Comparison of ENCODE assay signal across 9 mouse cellular contexts in genomic region chr5:140790392-140790791, GRCm38 (mm10). TPM values are rescaled to one million over a fixed set of nuclear protein-coding genes. Genes with fewer than 3 reads are reported as not detected.
A peak's percentile ranks its signal among the peaks of the same experiment; 100 is the strongest.
DNase-seq lines count a peak whose midpoint lies in the region; ATAC-seq and TF ChIP-seq lines count a peak whose summit lies in the region.
"Had no signal": no experiment of that assay in that cellular context is flagged by ENCODE, and none has a peak within 500 bp of the region (broad histone marks: within the 10 kb centered on the region; RNA-seq: fewer than 3 reads in every experiment).

No protein-coding gene starts in this region.

- peaks cover 34% of the 10 kb centered on the region for H3K4me1 ChIP-seq in kidney, postnatal 0 days (replicated peaks; ENCODE audit: insufficient read depth, low read length)
- peaks cover 40% of the 10 kb centered on the region for H3K4me1 ChIP-seq in embryonic facial prominence, embryonic 12.5 days
- peaks cover 70% of the 10 kb centered on the region for H3K4me1 ChIP-seq in intestine, embryonic 14.5 days (replicated peaks; ENCODE audit: control insufficient read depth, insufficient read depth, low read length)
- peaks cover 16% of the 10 kb centered on the region for H3K4me1 ChIP-seq in midbrain, postnatal 0 days (ENCODE audit: insufficient read depth, low read length)

- no peak overlapping the region for H3K4me3 ChIP-seq in kidney, postnatal 0 days (replicated peaks; ENCODE audit: low read depth, low read length)
- H3K4me3 ChIP-seq in embryonic facial prominence, embryonic 12.5 days = no peak overlapping the region
- H3K4me3 ChIP-seq in intestine, embryonic 14.5 days (ENCODE audit: low read depth, low read length) = no peak overlapping the region
- H3K4me3 ChIP-seq in midbrain, postnatal 0 days (ENCODE audit: low read depth, low read length) = no peak overlapping the region

- no peak overlapping the region for H3K9ac ChIP-seq in kidney, postnatal 0 days (ENCODE audit: low read depth, low read length)
- H3K9ac ChIP-seq in embryonic facial prominence, embryonic 12.5 days = no peak overlapping the region
- no peak overlapping the region for H3K9ac ChIP-seq in intestine, embryonic 14.5 days (ENCODE audit: low read length)
- H3K9ac ChIP-seq in midbrain, postnatal 0 days (replicated peaks; ENCODE audit: low read length, poor library complexity, severe bottlenecking) = no peak overlapping the region

- peak; percentile 37 for DNase-seq in kidney, postnatal 0 days (ENCODE audit: low spot score)
- no peak for DNase-seq in kidney, postnatal 14 days
- DNase-seq in intestine, embryonic 14.5 days (ENCODE audit: low spot score) = no peak
- no peak for DNase-seq in midbrain, postnatal 0 days (ENCODE audit: low spot score)
- DNase-seq in frontal cortex, postnatal 36 days (ENCODE audit: low spot score in 2 of 2) = no peak
- no peak for DNase-seq in adrenal gland, adult (ENCODE audit: inconsistent age in 2 of 2, low spot score in 1 of 2)
- DNase-seq: kidney, adult 8-10 months had no signal

- H3K27ac ChIP-seq in kidney, postnatal 0 days = peak overlapping the region; percentile 84
- peak overlapping the region; percentile 83 for H3K27ac ChIP-seq in embryonic facial prominence, embryonic 12.5 days
- H3K27ac ChIP-seq in intestine, embryonic 14.5 days (ENCODE audit: low read depth) = peak overlapping the region; percentile 84
- H3K27ac ChIP-seq in midbrain, postnatal 0 days (ENCODE audit: low read depth, low read length) = peak overlapping the region; percentile 67

- WGBS in kidney, postnatal 0 days = 21% methylated on average over 2 of the region's 2 CpGs
- WGBS in embryonic facial prominence, embryonic 12.5 days = 53% methylated on average over 2 of the region's 2 CpGs
- WGBS in intestine, embryonic 14.5 days = 40% methylated on average over 2 of the region's 2 CpGs
- WGBS in midbrain, postnatal 0 days = 44% methylated on average over 2 of the region's 2 CpGs

- no peak for ATAC-seq in kidney, postnatal 0 days (replicated peaks; ENCODE audit: low FRiP score, low read depth)
- no peak for ATAC-seq in embryonic facial prominence, embryonic 12.5 days (ENCODE audit: insufficient number of reproducible peaks, insufficient read depth, low FRiP score, low TSS enrichment)
- ATAC-seq in intestine, embryonic 14.5 days (replicated peaks; ENCODE audit: low FRiP score, low TSS enrichment, low read depth) = no peak
- no peak for ATAC-seq in midbrain, postnatal 0 days (ENCODE audit: low FRiP score)
- no peak for ATAC-seq in granulocyte monocyte progenitor cell, adult 5-6 weeks (replicated peaks; ENCODE audit: poor library complexity, severe bottlenecking)

- H3K27me3 ChIP-seq in kidney, postnatal 0 days (ENCODE audit: insufficient read depth, low read length) = no peaks in the 10 kb centered on the region
- H3K27me3 ChIP-seq in embryonic facial prominence, embryonic 12.5 days = no peaks in the 10 kb centered on the region
- no peaks in the 10 kb centered on the region for H3K27me3 ChIP-seq in intestine, embryonic 14.5 days (replicated peaks; ENCODE audit: control insufficient read depth, insufficient read depth, low read length)
- no peaks in the 10 kb centered on the region for H3K27me3 ChIP-seq in midbrain, postnatal 0 days (ENCODE audit: insufficient read depth, low read length)

- H3K4me2 ChIP-seq in kidney, postnatal 0 days (ENCODE audit: low read length) = no peak overlapping the region
- no peak overlapping the region for H3K4me2 ChIP-seq in embryonic facial prominence, embryonic 12.5 days (replicated peaks)
- H3K4me2 ChIP-seq in intestine, embryonic 14.5 days (ENCODE audit: low read length) = no peak overlapping the region
- H3K4me2 ChIP-seq in midbrain, postnatal 0 days (ENCODE audit: low read depth, low read length, poor library complexity, severe bottlenecking) = no peak overlapping the region

- TF ChIP-seq CTCF in kidney, postnatal 0 days (IDR thresholded peaks at IDR 0.05; ENCODE audit: low read depth) = no peak
- no peak for TF ChIP-seq CTCF in midbrain, postnatal 0 days (IDR thresholded peaks at IDR 0.05)

- H3K36me3 ChIP-seq in kidney, postnatal 0 days (ENCODE audit: insufficient read depth, low read length) = no peaks in the 10 kb centered on the region
- peaks cover 2% of the 10 kb centered on the region for H3K36me3 ChIP-seq in embryonic facial prominence, embryonic 12.5 days
- no peaks in the 10 kb centered on the region for H3K36me3 ChIP-seq in intestine, embryonic 14.5 days (ENCODE audit: control insufficient read depth, insufficient read depth, low read length)
- no peaks in the 10 kb centered on the region for H3K36me3 ChIP-seq in midbrain, postnatal 0 days (ENCODE audit: insufficient read depth, low read length)

- no peaks in the 10 kb centered on the region for H3K9me3 ChIP-seq in kidney, postnatal 0 days (replicated peaks; ENCODE audit: low read length)
- H3K9me3 ChIP-seq in embryonic facial prominence, embryonic 12.5 days = no peaks in the 10 kb centered on the region
- H3K9me3 ChIP-seq in intestine, embryonic 14.5 days (ENCODE audit: control insufficient read depth, low read length) = no peaks in the 10 kb centered on the region
- H3K9me3 ChIP-seq in midbrain, postnatal 0 days (ENCODE audit: low read length) = no peaks in the 10 kb centered on the region

RNA-seq across cellular contexts. Expression of gene Gna12, which starts 39.8 kb away (rescaled TPM):
- 28.1 and 48.8 TPM in 2 replicates for polyA plus RNA-seq in kidney, postnatal 0 days (2015; fragmentation: Nextera tagmentation; extraction: Ambion mirVana)
- polyA plus RNA-seq in embryonic facial prominence, embryonic 12.5 days (2016; fragmentation: Nextera tagmentation; extraction: Ambion mirVana) = 30.5 and 57.8 TPM in 2 replicates
- polyA plus RNA-seq in intestine, embryonic 14.5 days (2014; fragmentation: Nextera tagmentation; extraction: Ambion mirVana) = 15.7 and 17.7 TPM in 2 replicates
- total RNA-seq in midbrain, postnatal 0 days (2014; rRNA removed) = 115 and 152 TPM in 2 replicates
- 26.5 and 28.0 TPM in 2 replicates for polyA plus RNA-seq in midbrain, postnatal 0 days (2015; fragmentation: Nextera tagmentation; extraction: Ambion mirVana)
- 42.3 and 44.7 TPM in 2 replicates for total RNA-seq in granulocyte monocyte progenitor cell, adult 5-6 weeks (2014; fragmentation: Nextera tagmentation)
- 34.9 and 35.3 TPM in 2 replicates for total RNA-seq in granulocyte monocyte progenitor cell, adult 5-6 weeks (2017)
